Mouse (Mus musculus): ENCODE measurements around the gene Fam240b.
"Not testable (repeated sequence)": the region's sequence is repeated elsewhere in the genome, so short reads cannot be mapped to it uniquely, and the experiment has no call there.

The Fam240b gene

GRCm38 (mm10) chr13:64497692-64498091 is at the start of gene Fam240b:
TSS of gene Fam240b (minus strand) at chr13:64497792.
- in situ Hi-C loops (cut with MboI; ENCODE audit: low sequenced_read_pairs), result no loop called here

DNA sequence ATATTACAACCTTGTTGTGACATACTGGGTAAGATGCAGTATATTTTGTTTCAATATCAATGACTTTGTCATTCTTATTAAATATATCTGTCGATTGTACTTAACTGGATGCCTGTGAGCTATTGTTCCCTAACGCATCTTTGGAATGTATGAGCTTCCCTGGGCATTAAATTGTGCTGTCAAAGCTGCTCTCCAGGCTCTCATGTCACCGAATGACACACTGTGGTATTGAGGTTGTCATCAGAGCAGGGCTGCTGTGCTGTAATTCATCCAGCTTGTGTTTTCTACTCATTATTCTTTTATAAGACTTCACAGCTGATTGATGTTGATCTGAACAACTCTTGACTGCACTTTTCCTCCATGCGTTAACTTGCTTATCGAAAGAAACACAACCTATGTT is 32.5 kb upstream of the Fam240b start:
- in situ Hi-C loops (cut with MboI; ENCODE audit: low sequenced_read_pairs), result no loop called here

- in situ Hi-C loops (cut with MboI; ENCODE audit: low sequenced_read_pairs), result no loop called here
Observed at GRCm38 (mm10) chr13:64526515-64527285, 29.1 kb upstream of the Fam240b start.

GRCm38 (mm10) chr13:64514247-64514646 is 16.7 kb upstream of the Fam240b start:
- in situ Hi-C loops (cut with MboI; ENCODE audit: low sequenced_read_pairs), result no loop called here

DNA sequence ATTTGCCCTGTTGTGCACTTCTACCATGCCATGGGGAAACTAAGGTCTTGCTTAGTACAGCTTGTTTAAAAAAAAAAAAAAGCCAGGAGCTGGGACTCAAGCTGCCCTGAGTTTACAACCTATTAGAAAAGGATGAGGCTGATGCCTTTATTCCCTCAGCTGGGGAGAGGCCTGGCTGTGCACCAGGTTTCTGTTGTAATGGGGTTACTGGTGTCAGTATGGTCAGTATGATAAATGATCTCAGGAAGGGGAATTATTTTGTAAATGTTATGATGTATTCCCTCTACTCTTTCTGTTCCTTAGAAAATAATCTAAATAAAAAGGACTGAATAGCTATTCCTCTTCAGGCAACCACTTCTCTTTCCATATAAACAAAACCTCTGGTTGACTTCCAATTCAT is 14.0 kb upstream of the Fam240b start:
- in situ Hi-C loops (cut with MboI; ENCODE audit: low sequenced_read_pairs), result no loop called here

- in situ Hi-C loops (cut with MboI; ENCODE audit: low sequenced_read_pairs), result no loop called here
Observed at GRCm38 (mm10) chr13:64507361-64507760, 9.8 kb upstream of the Fam240b start.

- in situ Hi-C loops (cut with MboI; ENCODE audit: low sequenced_read_pairs), result no loop called here
Observed at GRCm38 (mm10) chr13:64502833-64503232, 5.2 kb upstream of the Fam240b start.

- in situ Hi-C loops (cut with MboI; ENCODE audit: low sequenced_read_pairs), result no loop called here
Observed at GRCm38 (mm10) chr13:64493586-64493985, 4.0 kb downstream of the Fam240b start.

GRCm38 (mm10) chr13:64489886-64490285 is 7.7 kb downstream of the Fam240b start:
- in situ Hi-C loops (cut with MboI; ENCODE audit: low sequenced_read_pairs), result no loop called here

DNA sequence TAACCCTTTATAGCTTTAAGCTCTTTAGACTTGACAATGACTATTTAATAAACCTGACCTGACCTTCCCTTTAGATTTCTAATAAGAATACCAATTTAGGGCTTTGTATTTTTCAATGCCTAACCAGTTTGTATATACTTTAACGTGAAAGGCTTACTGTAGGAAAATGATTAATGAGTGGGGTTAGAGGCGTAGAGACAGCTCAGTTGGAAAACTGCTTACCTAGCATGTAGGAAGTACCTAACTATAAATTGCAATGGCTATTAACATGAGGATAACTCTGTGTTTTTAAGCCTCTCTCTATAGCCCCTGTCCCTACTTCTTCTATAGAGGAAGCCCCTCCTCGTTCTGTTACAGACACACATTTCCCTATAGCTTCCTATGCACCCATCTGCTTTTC is 17.6 kb downstream of the Fam240b start:
- in situ Hi-C loops (cut with MboI; ENCODE audit: low sequenced_read_pairs), result no loop called here

GRCm38 (mm10) chr13:64477968-64478367 is 19.6 kb downstream of the Fam240b start:
- in situ Hi-C loops (cut with MboI; ENCODE audit: low sequenced_read_pairs), result no loop called here

GRCm38 (mm10) chr13:64467886-64468285 is 29.7 kb downstream of the Fam240b start:
- in situ Hi-C loops (cut with MboI; ENCODE audit: low sequenced_read_pairs), result no loop called here

DNA sequence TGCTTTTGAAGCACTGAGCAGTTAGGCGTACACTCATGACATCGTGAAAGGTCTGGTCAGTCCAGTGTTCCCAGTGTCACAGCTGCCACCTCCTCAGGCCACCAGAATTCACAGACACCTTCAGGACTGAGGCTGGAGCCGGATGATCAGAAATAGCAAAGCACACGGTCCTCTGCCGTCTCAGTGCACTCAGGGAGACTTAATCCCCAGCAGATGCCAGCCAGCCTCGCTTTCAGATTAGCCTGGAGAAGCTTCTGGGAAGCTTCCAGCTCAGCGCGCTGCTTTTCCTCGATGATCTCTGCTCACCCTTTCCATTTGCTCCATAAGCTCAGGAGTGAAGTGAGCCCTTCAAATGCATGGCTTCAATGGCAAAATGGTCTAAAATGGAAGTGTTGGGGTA is 32.4 kb downstream of the Fam240b start:
- in situ Hi-C loops (cut with MboI; ENCODE audit: low sequenced_read_pairs), result no loop called here

GRCm38 (mm10) chr13:64462581-64462980 is 35.0 kb downstream of the Fam240b start:
- in situ Hi-C loops (cut with MboI; ENCODE audit: low sequenced_read_pairs), result no loop called here

GRCm38 (mm10) chr13:64458181-64458580 is 39.4 kb downstream of the Fam240b start:
- in situ Hi-C loops (cut with MboI; ENCODE audit: low sequenced_read_pairs), result no loop called here

DNA sequence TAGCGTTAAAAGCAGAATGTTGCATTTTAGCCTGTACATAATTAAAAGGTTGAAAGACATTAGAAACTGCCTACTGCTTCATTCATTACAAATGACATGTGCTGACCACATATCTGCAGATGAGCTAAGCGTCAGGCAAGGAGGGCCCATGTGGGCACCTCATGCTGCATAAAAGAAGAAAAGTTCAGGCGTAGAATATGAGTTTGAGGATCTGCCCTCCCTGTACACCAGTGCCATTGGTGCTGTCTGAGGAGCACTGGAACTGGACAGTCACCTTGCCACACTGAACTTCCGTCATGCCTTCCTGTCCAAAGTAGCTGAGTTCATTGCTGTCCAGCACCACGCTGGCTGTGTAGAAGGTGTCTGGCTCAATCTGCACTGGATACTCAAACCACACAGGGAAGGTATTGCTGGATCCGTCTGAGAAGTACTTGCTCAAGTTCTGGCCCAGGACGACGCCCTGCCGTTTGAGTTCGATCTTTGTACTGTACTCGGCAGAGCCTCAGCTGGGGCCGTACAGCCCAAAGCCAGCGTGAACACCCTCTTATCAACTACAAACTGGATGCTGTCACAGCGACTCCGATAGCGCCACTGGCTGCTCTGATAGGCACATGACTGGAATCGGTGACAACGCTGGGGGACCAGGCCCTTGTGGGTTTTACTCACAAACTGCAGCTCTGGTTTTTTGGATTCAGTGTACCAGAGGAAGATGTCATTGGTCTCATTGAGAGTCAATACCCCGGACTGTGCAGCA is 40.2 kb downstream of the Fam240b start:
- in situ Hi-C loops (cut with MboI; ENCODE audit: low sequenced_read_pairs), result not testable (repeated sequence)

DNA sequence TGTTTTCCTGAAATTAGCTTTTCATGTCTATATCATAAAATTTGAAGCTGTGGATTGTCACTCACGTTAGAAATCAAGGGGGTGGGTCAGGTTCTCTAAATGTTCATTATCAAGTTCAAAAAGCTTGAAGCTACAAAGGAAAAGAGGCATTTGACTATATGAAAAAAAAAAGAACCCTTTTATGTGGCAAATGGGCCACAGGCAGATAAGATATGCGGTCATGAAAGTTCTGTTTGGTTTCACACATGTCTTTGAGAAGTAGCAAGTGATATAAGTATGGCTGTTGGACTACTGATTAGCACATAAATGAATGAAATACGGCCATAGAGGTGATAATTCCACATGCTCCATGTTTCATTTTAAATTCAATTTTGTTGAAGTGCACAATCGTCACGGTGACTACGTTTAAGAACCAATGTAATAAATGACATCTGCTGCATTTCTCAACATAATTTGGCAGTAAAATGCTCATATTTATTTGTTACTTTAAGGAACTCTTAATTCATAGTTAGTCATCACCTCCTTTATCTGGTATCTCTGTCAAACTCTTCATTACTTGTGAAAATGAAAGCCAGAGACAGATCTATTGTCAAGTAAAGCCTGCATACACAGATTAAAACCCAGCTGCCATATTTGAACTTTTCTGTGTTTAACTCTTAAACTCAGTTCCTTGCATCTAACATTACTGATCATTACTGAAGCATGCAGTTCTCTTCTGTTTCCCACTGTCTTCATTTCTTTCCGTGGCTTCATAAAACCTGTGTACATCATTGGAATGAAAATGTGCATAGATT is 47.4 kb downstream of the Fam240b start:
- in situ Hi-C loops (cut with MboI; ENCODE audit: low sequenced_read_pairs), result no loop called here

DNA sequence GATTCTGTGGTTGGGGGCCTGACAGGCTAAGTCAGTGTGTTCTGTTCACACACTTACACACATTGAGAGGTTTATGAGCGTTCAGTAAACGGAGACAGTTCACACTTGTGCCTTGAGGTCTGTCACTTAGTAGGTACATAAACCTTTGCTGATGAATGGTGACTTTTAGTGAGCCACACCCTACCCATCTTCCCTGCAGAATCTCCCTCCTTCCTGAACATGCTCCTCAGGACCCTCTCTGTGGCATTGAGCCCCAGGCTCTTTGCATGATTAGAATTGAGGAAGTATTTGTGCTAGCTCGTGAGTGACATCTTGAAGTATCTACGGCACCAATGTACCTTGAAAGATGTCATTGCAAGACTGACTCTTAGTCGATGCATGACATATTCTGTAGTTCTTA is 48.9 kb downstream of the Fam240b start:
- in situ Hi-C loops (cut with MboI; ENCODE audit: low sequenced_read_pairs), result loop anchor here (25.0 kb wide), 1 partner anchor 689 kb away; the partner anchor contains the start of gene Olfr465-ps1

- in situ Hi-C loops (cut with MboI; ENCODE audit: low sequenced_read_pairs), result loop anchor here (25.0 kb wide), 1 partner anchor 689 kb away; the partner anchor contains the start of gene Olfr465-ps1
Observed at GRCm38 (mm10) chr13:64447947-64448346, 49.6 kb downstream of the Fam240b start.

DNA sequence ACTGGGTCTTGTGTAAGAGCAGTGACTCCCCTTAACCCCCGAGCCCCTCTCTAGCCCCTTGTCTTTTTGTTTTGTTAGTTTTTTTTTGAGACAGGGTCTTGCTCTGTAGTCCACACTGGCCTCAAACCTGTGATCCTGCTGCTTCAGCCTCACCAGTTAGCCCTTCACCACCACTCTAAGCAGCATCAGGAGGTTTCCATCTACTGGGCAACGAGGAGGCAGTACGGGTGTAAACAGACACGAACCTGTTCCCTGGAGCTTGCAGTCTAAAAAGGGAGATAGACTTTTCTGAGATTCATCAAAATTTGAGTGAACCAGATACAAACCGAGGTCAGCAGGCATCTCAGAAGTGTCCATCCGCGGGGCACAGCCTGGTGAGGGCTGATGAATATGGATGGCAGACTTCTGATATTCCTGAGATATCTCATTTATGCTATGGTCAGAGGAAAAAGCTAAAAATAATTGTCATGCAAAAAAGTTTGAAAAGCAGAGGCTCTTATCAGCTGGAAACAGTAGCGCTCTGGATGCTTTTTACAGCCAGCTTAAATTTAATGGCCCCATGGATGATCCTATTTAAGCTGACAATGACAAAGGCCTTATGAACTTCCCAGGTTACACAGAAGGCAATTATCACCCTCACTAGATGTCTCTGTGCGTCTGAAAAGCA is 52.2 kb downstream of the Fam240b start:
- in situ Hi-C loops (cut with MboI; ENCODE audit: low sequenced_read_pairs), result loop anchor here (25.0 kb wide), 1 partner anchor 692 kb away; the partner anchor contains the start of gene Olfr465-ps1
